Mouse (Mus musculus) gastrocnemius, postnatal 14 days (tissue): ENCODE results near the gene Gpatch2. TPM values are rescaled to one million over a fixed set of nuclear protein-coding genes. Genes with fewer than 3 reads are reported as not detected.

ENCODE experiments used
- DNase-seq: peaks from one replicate; pipeline ENCODE4 v3.0.0; 2021; ENCODE audit warnings: mixed read lengths
- intact Hi-C: fragments of 180-260 bp; cut with DNase I; formaldehyde crosslinking; loops from one replicate; pipeline ENCODE4 v1.15.1; 2025; ENCODE audit warnings: low total_unique reads
- long read RNA-seq, 2 experiments: library from polyadenylated mRNA; stranded (forward); transcript quantifications; one replicate each; pipeline ENCODE4 v2.0.0; 2021
- total RNA-seq, 2 experiments: library from RNA; stranded (reverse); gene quantifications; 2 replicates each; pipeline ENCODE4 v1.2.3; 2021

The Gpatch2 gene
- total RNA-seq, result 10 to 100 TPM in 1 of 2 experiments, 1 to 10 TPM in 1; 9.4 to 10.2 TPM
- long read RNA-seq, experiment 1, full-length matches to known transcripts, result 2 of 3 reads
- long read RNA-seq, experiment 1, partial matches to known transcripts, result 0 of 3 reads
- long read RNA-seq, experiment 1, other reads (novel, unspliced or antisense), result 1 of 3 reads
- long read RNA-seq, experiment 2, full-length matches to known transcripts, result 2 of 3 reads
- long read RNA-seq, experiment 2, partial matches to known transcripts, result 0 of 3 reads
- long read RNA-seq, experiment 2, other reads (novel, unspliced or antisense), result 1 of 3 reads

GRCm38 (mm10) chr1:187215181-187216116 lies at the start of gene Gpatch2, which contains the start of gene Spata17:
Gene Gpatch2, plus strand, starts transcription at chr1:187215508.
Gene Spata17, minus strand, starts transcription at chr1:187215465.
- intact Hi-C loops, result no loop called here

GRCm38 (mm10) chr1:187169646-187170045 lies 45.7 kb upstream of the Gpatch2 start:
- intact Hi-C loops, result no loop called here
- no peak for DNase-seq

More at GRCm38 (mm10) chr1:187215181-187216116, at the start of gene Gpatch2, which contains the start of gene Spata17:
- peak; percentile 85 for DNase-seq

GRCm38 (mm10) chr1:187170361-187170760 lies 44.9 kb upstream of the Gpatch2 start:
- DNase-seq, result no peak
- intact Hi-C loops, result no loop called here

DNA sequence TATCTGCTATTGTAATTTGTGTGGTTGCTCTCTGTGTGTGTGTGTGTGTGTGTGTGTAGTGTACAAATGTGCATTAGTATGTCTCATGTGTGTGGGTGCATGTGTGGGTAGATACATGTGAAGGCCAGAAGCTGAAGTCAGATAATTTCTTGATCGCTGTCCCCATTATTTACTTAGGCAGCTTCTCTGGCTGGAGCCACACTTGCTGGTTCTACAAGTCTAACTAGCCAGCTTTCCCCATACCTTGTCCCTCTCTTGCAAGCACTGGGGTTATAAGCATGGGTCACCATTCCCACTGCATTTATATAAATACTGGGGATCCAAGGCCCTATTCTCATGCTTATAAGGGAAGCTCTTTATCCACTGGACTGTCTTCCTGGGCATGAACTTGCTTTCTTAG lies 39.3 kb upstream of the Gpatch2 start:
- intact Hi-C loops, result no loop called here
- DNase-seq, result no peak

DNA sequence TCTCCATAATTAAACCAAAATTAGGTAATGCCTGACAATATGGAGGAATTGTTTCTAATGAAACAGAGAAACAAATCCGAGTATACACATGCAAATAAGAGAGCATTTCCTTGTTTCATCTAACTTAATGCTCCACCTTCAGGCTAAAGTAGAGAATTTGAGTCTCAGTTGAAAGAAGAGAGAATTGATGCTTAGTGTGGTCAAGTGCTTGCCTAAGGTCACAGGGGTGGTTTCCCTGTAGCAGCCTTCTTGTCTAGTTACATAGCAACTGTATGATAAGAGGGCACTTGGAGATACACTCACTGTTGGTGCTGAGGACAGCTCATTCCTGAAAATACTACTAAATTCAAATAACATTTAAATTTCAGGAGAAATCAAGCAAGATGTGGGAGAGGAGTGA lies 36.8 kb upstream of the Gpatch2 start:
- no peak for DNase-seq
- intact Hi-C loops, result no loop called here

- intact Hi-C loops, result no loop called here
- no peak for DNase-seq
Observed at GRCm38 (mm10) chr1:187205506-187205905, 9.8 kb upstream of the Gpatch2 start.

GRCm38 (mm10) chr1:187209496-187209895 lies 5.8 kb upstream of the Gpatch2 start:
- intact Hi-C loops, result no loop called here
- no peak for DNase-seq

DNA sequence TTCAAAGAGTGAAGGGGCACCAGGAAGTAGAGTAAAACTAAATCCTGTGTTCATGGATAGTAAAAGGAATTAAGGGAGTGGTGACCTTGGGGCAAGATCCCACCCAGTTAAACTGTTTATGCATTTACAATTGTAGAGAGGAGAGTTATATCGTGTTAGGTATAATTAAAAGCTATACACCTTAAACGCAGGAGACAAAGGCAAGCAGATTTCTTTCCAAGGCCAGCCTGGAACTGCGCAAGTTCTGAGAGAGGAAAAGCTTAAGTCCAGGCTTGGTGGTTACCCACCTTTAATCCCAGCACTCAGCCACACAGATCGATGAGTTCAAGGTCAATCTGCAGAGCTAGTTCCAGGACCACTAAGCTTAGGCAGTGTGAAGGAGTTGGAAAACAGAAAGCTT lies 4.6 kb upstream of the Gpatch2 start:
- no peak for DNase-seq
- intact Hi-C loops, result no loop called here

DNA sequence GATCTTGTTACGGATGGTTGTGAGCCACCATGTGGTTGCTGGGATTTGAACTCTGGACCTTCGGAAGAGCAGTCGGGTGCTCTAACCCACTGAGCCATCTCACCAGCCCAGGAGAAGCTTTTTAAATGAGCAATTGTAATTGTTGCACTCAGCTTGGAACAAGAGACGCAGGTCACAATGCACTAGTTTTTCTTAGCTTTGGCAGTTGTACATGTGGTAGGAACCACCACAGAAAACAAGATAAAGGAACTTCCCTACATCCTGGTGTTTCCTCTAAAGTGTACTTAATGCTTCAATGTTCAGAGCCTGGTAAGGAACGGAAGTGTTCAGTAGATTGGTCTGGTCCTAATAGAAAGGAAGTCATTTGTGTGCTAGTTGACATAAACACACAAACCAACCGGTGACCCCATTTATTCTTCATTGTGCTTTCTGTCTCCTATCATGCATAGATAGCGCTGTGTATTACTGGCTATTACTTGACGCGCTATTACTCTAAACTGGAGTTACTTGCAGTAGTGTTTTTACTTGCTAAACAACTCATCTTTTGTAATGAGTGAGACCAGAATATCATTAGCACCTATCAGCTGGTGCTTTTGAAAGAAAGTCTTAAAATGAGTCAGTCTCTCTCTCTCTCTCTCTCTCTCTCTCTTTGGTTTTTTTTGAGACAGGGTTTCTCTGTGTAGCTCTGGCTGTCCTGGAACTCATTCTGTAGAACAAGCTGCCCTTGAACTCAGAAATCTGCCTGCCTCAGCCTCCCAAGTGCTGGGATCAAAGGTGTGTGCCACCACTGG lies 1.5 kb downstream of the Gpatch2 start:
- intact Hi-C loops, result no loop called here
- no peak for DNase-seq

DNA sequence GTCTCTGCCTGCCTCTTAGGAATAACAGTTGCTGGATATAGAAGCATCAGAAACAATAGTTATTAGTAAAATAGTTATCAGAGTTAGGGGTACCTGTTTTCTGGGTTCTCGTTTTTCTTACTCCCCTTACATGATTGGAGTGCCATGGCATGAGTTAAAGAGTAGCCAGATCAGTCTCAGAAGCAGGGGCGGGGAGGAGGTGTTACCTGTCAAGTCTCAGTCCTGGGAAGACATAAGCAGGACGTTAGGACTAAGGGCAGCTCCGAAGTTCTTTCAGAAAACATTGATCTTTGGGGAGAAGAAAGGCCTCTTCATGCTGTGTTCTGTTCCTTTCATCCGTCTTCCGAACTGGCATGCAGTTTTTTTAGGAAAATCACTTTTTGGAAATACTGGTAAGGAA lies 5.4 kb downstream of the Gpatch2 start:
- intact Hi-C loops, result no loop called here
- DNase-seq, result no peak

- intact Hi-C loops, result no loop called here
- DNase-seq, result no peak
Observed at GRCm38 (mm10) chr1:187226328-187227025, 11.2 kb downstream of the Gpatch2 start.

DNA sequence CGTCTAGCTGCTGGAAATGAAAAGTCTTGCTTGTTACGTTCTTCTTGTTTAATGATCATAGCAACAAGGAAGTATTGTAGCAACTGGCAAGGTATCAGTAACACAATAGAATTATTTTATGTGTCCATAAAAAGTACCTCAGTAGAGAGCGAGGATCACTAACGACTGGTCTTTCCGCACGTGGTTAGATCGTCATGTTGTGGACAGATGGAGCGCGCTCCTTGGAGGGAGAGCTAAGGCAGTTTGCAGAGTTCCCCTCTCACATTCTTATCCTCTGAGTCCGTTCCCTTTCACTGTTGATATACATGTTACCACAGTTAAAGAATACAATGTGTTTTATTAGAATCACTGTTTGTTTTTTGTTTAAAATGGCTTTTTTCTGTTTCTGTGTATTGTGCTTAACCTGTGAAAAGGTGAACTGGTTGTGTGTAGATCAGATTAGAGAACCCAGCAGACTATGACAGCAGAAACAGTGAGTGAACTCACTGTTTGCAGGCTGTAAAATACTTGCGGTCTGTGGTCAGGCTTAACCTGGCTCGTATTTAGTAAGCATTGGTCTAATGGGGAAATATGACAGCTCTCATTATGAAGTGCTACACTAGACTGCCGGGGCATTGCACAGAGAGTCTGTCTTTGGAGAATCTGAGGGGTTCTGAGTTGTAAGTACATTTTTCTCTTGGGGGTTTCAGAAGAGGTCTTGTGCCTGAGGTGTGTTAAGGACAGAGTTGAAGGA lies 13.3 kb downstream of the Gpatch2 start:
- DNase-seq, result no peak
- intact Hi-C loops, result no loop called here

DNA sequence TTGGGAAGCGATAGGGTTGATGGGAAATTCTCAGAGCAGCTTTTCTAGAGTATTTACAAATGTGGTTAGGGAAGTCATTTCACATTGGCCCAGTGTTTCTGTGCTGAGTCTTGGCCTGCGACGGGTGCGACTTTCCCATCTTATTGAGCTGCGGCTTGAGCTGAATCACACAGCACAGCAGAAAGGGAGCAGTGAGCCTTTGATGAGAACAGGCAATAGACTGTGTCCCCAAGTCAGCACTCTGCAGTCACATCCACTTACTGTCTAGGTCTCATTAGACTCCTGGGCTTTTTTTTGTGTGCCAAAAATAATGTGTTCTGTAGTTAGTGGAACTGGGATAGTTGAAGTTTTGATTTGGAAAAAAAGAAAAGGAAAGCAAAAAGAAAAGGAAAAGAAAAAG lies 14.9 kb downstream of the Gpatch2 start:
- intact Hi-C loops, result no loop called here
- no peak for DNase-seq

DNA sequence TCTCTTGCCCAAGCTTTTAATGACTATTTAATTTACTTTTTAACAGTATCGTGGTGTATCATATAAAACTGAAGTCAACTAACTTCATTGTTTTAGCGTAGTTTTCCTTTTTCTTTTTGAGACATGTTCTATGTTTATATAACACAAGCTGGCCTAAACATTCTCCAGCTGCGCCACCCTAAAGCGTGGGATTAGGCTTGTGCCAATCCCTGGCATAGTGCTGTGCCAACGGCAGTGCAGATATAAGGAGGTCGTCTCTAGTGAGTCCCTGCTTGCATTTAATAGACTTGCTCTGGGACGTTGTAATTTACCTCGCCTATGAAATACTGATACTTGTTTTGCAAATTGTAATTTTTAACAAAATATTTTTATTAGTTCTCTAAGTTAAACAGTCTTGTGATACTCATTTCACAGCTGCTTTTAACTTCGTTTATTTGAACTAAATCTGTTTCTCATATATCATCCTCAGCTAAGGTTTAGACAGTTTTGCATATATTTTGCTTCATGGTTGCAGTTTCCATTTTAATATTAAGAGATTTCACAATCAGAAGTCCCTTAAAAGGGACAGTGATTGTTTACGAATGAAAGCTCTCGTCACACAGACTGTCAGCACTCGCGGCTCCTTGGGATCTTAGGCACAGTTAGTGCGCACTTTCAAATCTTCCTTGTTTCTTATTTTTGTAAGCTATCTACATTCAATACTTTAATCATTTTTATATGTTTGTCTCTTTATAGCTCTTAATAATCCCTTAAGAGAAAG lies 17.1 kb downstream of the Gpatch2 start:
- DNase-seq, result no peak
- intact Hi-C loops, result no loop called here

- intact Hi-C loops, result no loop called here
- no peak for DNase-seq
Observed at GRCm38 (mm10) chr1:187232996-187233615, 17.8 kb downstream of the Gpatch2 start.

DNA sequence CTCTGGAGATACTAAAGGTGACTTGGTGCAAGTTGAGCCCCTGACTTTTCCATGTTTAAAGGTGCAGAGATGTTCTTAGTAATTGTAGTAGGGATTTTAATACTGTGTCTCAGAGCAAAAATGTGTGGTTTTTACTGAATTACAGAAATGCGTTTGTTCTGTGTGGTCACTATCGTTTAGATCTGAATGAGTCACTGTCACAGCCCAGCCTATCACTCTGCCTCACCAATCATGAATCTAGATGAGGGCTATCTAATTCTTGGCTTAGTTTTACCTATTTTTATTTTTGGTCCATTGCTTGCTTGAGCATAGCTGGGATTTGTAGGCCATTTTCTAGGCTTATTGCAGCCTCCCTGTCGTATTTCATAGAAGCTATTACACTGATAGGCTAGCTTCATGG lies 19.9 kb downstream of the Gpatch2 start:
- DNase-seq, result no peak
- intact Hi-C loops, result no loop called here

DNA sequence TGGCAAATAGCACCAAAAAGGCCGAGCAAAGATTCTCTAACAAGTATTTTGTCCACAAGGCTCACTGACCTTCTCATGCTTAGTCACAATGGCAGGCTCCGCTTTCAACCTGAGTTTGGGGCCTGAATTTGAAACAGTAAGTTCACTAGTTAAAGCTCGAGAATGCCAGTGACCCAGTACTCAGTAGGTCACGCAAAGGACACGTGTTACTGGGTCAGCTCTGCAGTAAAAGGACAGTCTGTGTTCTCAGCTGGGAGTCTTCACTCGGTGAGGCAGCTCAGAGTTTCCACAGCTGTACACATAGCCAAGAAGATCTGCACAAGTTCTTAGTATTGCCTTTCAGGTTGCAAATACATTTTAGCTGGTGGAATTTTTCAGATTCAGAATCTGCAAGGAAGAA lies 21.0 kb downstream of the Gpatch2 start:
- DNase-seq, result no peak
- intact Hi-C loops, result no loop called here

DNA sequence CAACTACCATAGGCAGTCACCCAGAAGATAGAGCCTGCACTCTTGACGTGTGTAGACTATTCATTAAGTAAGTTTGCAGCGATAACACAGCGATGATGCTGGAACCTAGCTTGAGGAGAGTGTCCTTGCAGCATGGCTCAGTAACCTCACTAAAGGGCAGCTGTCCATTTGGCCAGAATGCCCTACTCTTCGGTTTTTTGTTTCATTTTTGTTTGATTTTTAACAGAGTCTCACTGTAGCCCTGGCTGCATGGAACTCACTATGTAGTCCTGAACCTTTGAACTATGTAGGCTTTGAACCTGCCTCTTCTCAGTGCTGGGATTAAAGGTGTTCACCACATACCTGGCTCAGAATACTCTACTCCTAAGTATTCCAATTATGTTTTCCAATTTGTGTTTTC lies 22.8 kb downstream of the Gpatch2 start:
- DNase-seq, result no peak
- intact Hi-C loops, result no loop called here
